Mouse (Mus musculus): Measurements from ENCODE around the gene Slc5a4b.
"Not testable (repeated sequence)": the region's sequence is repeated elsewhere in the genome, so short reads cannot be mapped to it uniquely, and the experiment has no call there.

The Slc5a4b gene

GRCm38 (mm10) chr10:76110861-76111260, at the start of gene Slc5a4b:
Slc5a4b (minus strand) TSS chr10:76110961.
- no peak for DNase-seq

- DNase-seq: no peak
These were observed 47.2 kb upstream of the Slc5a4b start for GRCm38 (mm10) chr10:76158009-76158408.

- DNase-seq: no peak
These were observed 46.8 kb upstream of the Slc5a4b start for GRCm38 (mm10) chr10:76157528-76157927.

- no peak for DNase-seq
These were observed 45.1 kb upstream of the Slc5a4b start for GRCm38 (mm10) chr10:76155911-76156310.

GRCm38 (mm10) chr10:76147278-76147677, 36.5 kb upstream of the Slc5a4b start, which contains the start of gene Slc5a4a:
Slc5a4a (plus strand) TSS chr10:76147451.
- DNase-seq: no peak

- DNase-seq: no peak
These were observed 36.1 kb upstream of the Slc5a4b start for GRCm38 (mm10) chr10:76146846-76147245.

- no peak for DNase-seq
These were observed 25.6 kb upstream of the Slc5a4b start for GRCm38 (mm10) chr10:76136318-76136717.

GRCm38 (mm10) chr10:76132506-76132905, 21.7 kb upstream of the Slc5a4b start:
- DNase-seq: no peak

GRCm38 (mm10) chr10:76121495-76121894, 10.7 kb upstream of the Slc5a4b start:
- no peak for DNase-seq

- peak; percentile 23 for DNase-seq
These were observed 9.5 kb upstream of the Slc5a4b start for GRCm38 (mm10) chr10:76120124-76120711.

- peak; percentile 49 for DNase-seq
These were observed 8.0 kb upstream of the Slc5a4b start for GRCm38 (mm10) chr10:76118741-76119140.

- DNase-seq: peak; percentile 75
These were observed 7.2 kb upstream of the Slc5a4b start for GRCm38 (mm10) chr10:76117966-76118365.

GRCm38 (mm10) chr10:76097368-76097767, 13.4 kb downstream of the Slc5a4b start:
- no peak for DNase-seq

GRCm38 (mm10) chr10:76096580-76096979, 14.2 kb downstream of the Slc5a4b start:
- no peak for DNase-seq

- DNase-seq: not testable (repeated sequence)
These were observed 33.8 kb downstream of the Slc5a4b start for GRCm38 (mm10) chr10:76077008-76077407.

GRCm38 (mm10) chr10:76072080-76072479, 38.7 kb downstream of the Slc5a4b start:
- not testable (repeated sequence) for DNase-seq

GRCm38 (mm10) chr10:76067674-76068613, 42.8 kb downstream of the Slc5a4b start:
- no peak for DNase-seq

- DNase-seq: no peak
These were observed 48.3 kb downstream of the Slc5a4b start for GRCm38 (mm10) chr10:76062439-76062838.

- DNase-seq: no peak
These were observed 58.9 kb downstream of the Slc5a4b start for GRCm38 (mm10) chr10:76051860-76052259.

- no peak for DNase-seq
These were observed 61.8 kb downstream of the Slc5a4b start for GRCm38 (mm10) chr10:76048967-76049366.

GRCm38 (mm10) chr10:76047182-76047869, 63.4 kb downstream of the Slc5a4b start:
- no peak for DNase-seq

GRCm38 (mm10) chr10:76046754-76047153, 64.0 kb downstream of the Slc5a4b start:
- no peak for DNase-seq

- no peak for DNase-seq
These were observed 65.4 kb downstream of the Slc5a4b start for GRCm38 (mm10) chr10:76045343-76045742.
